Mouse (Mus musculus) kidney, postnatal 0 days (tissue): ENCODE measurements around the gene Olfr629. TPM values are rescaled to one million over a fixed set of nuclear protein-coding genes. Genes with fewer than 3 reads are reported as not detected.
"Not testable (repeated sequence)": the region's sequence is repeated elsewhere in the genome, so short reads cannot be mapped to it uniquely, and the experiment has no call there.

Experiments
- ATAC-seq: fragments of 200-750 bp; cut with Nextera tagmentation; replicated peaks from 2 replicates; pipeline ENCODE4 v1.8.0; 2017; ENCODE audit warnings: low read depth, moderate number of reproducible peaks, moderate TSS enrichment, moderate library complexity; ENCODE audit not compliant: low FRiP score
- DNase-seq: peaks from one replicate; pipeline ENCODE4 v3.0.0-alpha.2; 2016; ENCODE audit warnings: low spot score
- H3K27ac ChIP-seq: fragments of 300-500 bp; sonication (generic); 2 replicates; pipeline ENCODE4 v1.5.1; 2014; ENCODE audit warnings: mild to moderate bottlenecking
- H3K27me3 ChIP-seq: fragments of 300-500 bp; sonication (generic); 2 replicates; pipeline ENCODE4 v1.6.1; 2014; ENCODE audit warnings: low read length, mixed read lengths; ENCODE audit not compliant: insufficient read depth
- H3K36me3 ChIP-seq: fragments of 300-500 bp; sonication (generic); 2 replicates; pipeline ENCODE4 v1.6.1; 2014; ENCODE audit warnings: low read length, mixed read lengths; ENCODE audit not compliant: insufficient read depth
- H3K4me1 ChIP-seq: fragments of 300-500 bp; sonication (generic); replicated peaks from 2 replicates; pipeline ENCODE4 v1.6.1; 2014; ENCODE audit warnings: antibody characterized with exemption, low read length, mixed read lengths; ENCODE audit not compliant: insufficient read depth
- H3K4me2 ChIP-seq: fragments of 300-500 bp; sonication (generic); 2 replicates; pipeline ENCODE4 v1.6.1; 2014; ENCODE audit warnings: mild to moderate bottlenecking, low read length, moderate library complexity, mixed read lengths
- H3K4me3 ChIP-seq: fragments of 300-500 bp; sonication (generic); replicated peaks from 2 replicates; pipeline ENCODE4 v1.5.1; 2014; ENCODE audit warnings: low read depth, low read length
- H3K9ac ChIP-seq: fragments of 300-500 bp; sonication (generic); 2 replicates; pipeline ENCODE4 v1.6.1; 2014; ENCODE audit warnings: low read depth, low read length
- H3K9me3 ChIP-seq: fragments of 300-500 bp; sonication (generic); replicated peaks from 2 replicates; pipeline ENCODE4 v1.6.1; 2016; ENCODE audit warnings: low read length, inconsistent platforms, mixed read lengths
- CTCF ChIP-seq: IDR thresholded peaks from 2 replicates; pipeline ENCODE4 v1.5.1; 2016; ENCODE audit warnings: antibody characterized with exemption, low read depth, mild to moderate bottlenecking, moderate library complexity
- WGBS: fragments of 180-500 bp; shearing (Covaris S2); extraction: QIAGEN DNeasy Blood & Tissue Kit; methylation state at CpG from one replicate; pipeline ENCODE4 v1.1.7; 2014; 5-methylcytosine and 5-hydroxymethylcytosine counted together
- polyA plus RNA-seq: library from polyadenylated mRNA; unstranded; fragments of >200 nt; fragmentation: Nextera tagmentation; extraction: Ambion mirVana; gene quantifications from 2 replicates; pipeline ENCODE4 v1.2.1, GENCODE M21; 2015

Gene Olfr629
- polyA plus RNA-seq = not detected in 2 replicates

DNA sequence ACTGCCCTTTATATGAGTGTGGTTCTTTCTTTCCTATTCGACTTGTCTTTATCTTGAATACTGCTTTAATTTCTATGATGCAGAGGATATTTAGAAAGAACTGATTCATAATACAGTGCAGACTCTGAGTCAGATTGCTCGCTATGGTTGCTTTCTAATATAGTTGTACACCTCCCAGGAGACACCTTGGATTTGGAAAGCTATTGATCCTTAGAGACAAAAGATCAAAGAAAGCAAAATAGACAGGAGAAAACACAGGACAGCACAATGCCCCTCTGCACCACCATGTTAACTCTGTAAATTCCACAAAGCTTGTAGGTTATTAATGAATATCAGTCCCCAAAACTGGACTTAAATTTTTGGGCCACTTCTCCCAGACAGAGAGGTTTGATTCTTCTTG is at the start of gene Olfr629:
TSS of gene Olfr629 (minus strand) at position 101 of the 400 bp plus-strand sequence.
- no peak within 1 kb of the TSS for H3K4me2 ChIP-seq
- no peaks in the 10 kb centered on the region for H3K9me3 ChIP-seq
- H3K9ac ChIP-seq = no peak within 1 kb of the TSS
- DNase-seq (no peak), ATAC-seq (no peak)
- no peaks in the 10 kb centered on the region for H3K27me3 ChIP-seq
- H3K4me1 ChIP-seq = no peaks in the 10 kb centered on the region
- no peaks in the 10 kb centered on the region for H3K36me3 ChIP-seq
- WGBS = 74% methylated on average over 2 of the region's 2 CpGs
- H3K4me3 ChIP-seq = no peak within 1 kb of the TSS
- no peak for TF ChIP-seq CTCF
- no peak within 1 kb of the TSS for H3K27ac ChIP-seq

DNA sequence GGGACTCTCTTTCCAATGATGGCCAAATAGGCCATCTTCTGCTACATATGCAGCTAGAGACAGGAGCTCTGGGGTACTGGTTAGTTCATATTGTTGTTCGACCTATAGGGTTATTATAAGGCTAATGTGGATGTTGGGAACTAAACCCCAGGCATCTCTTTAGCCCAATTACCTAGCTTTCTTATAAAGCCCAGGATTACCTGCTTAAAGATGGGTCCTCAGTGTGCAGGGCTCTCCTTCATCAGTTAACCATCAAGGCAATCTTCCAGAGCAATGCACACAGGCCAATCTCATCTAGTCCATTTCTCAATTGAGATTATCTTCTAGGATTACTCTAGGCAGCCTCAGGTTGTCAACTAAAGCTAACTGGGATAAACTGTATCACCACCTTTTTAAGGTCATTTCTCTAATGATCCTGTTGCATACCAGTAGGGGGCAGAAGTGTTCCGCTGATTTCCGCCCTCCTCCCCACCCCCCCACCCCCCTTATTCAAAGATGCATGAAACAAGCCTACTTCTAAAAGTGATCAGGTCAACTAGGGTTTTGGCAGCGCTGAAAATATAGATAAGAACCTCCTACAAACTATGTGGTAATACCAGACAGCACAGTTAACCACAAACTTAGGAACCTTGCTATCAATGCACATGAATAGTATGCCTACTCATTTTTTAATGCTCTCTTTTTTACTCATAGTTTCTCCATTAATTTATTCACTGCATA is 48.1 kb upstream of the Olfr629 start:
- Histone ChIP-seq H3K4me3 (no peak overlapping the region), H3K27me3 (no peaks in the 10 kb centered on the region), H3K36me3 (no peaks in the 10 kb centered on the region), H3K9ac (no peak overlapping the region), H3K9me3 (no peaks in the 10 kb centered on the region), H3K4me1 (no peaks in the 10 kb centered on the region), H3K4me2 (no peak overlapping the region), H3K27ac (no peak overlapping the region)
- no peak for TF ChIP-seq CTCF
- no peak for DNase-seq
- 26% methylated on average over 4 of the region's 4 CpGs for WGBS
- no peak for ATAC-seq

DNA sequence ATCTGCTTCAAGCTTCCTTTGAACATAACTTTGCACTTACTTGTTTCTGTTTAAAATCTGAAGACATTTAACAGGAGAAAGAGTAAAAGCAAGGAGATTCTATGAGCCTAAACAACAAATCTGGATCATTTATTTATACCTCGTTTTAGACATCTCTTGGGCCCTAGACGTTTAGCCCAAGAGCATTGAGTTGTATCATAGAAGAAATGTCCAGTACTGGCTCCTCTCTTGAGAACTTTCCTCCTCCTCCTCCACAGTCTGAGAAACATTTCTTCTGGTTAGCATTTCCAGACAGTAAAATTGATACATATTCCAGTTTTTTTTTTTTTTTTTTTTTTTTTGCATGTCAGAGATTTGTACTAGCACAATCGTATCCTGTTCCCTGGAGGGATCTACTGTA is 47.0 kb upstream of the Olfr629 start, which contains the start of gene Olfr67:
TSS of gene Olfr67 (minus strand) at position 101 of the 400 bp plus-strand sequence.
- Histone ChIP-seq H3K9me3 (no peaks in the 10 kb centered on the region), H3K4me3 (no peak within 1 kb of the TSS), H3K4me1 (no peaks in the 10 kb centered on the region), H3K27ac (no peak within 1 kb of the TSS), H3K36me3 (no peaks in the 10 kb centered on the region), H3K9ac (no peak within 1 kb of the TSS), H3K27me3 (no peaks in the 10 kb centered on the region), H3K4me2 (no peak within 1 kb of the TSS)
- no peak for ATAC-seq
- 73% methylated on average over 3 of the region's 3 CpGs for WGBS
- TF ChIP-seq CTCF = no peak
- DNase-seq = no peak

DNA sequence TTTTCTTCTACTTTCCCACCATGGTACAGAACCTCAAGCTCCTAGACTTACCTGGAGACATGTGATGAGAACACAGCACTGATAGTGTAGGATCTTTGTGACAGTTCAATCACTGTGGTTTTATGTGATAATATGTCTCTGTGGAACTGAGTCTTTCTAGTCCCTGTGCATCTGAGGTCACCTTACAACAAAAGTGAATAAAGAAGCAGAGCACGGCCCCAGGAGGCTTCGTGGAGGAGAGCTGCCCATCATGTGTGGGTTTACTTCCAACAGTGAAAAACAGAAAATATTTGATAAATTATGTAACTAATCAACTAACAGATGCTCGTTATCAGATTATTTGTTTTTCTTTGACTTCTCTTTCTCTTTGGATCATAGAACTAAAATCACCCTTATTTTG is 34.9 kb upstream of the Olfr629 start, which contains the start of gene Olfr68:
TSS of gene Olfr68 (minus strand) at position 101 of the 400 bp plus-strand sequence.
- Histone ChIP-seq H3K9ac (no peak within 1 kb of the TSS), H3K27me3 (no peaks in the 10 kb centered on the region), H3K4me1 (no peaks in the 10 kb centered on the region), H3K9me3 (no peaks in the 10 kb centered on the region), H3K36me3 (no peaks in the 10 kb centered on the region), H3K4me3 (no peak within 1 kb of the TSS), H3K4me2 (no peak within 1 kb of the TSS), H3K27ac (no peak within 1 kb of the TSS)
- 72% methylated on average over 3 of the region's 3 CpGs for WGBS
- no peak for TF ChIP-seq CTCF
- DNase-seq = no peak
- ATAC-seq = no peak

DNA sequence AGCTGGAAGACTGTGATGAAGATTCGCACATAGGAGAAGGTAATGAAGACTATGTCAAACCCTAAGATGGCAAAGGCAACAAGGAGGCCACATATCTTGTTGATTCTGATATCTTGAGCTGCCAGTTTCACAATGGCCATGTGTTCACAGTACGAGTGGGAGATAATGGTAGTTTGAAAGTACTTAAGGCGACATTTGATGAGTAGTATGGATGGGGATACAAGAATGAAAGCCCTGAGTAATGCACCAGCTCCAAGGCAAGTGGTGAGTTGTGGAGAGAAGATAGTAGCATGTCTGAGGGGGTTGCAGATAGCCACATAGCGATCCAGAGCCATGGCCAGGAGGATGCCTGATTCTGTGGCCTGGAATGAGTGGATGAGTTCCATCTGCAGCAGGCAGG is 32.9 kb upstream of the Olfr629 start:
- not testable (repeated sequence) for H3K27ac ChIP-seq, H3K9me3 ChIP-seq, H3K27me3 ChIP-seq, H3K4me3 ChIP-seq, DNase-seq, H3K36me3 ChIP-seq, H3K4me1 ChIP-seq, H3K4me2 ChIP-seq, H3K9ac ChIP-seq, ATAC-seq
- WGBS = 84% methylated on average over 3 of the region's 4 CpGs

DNA sequence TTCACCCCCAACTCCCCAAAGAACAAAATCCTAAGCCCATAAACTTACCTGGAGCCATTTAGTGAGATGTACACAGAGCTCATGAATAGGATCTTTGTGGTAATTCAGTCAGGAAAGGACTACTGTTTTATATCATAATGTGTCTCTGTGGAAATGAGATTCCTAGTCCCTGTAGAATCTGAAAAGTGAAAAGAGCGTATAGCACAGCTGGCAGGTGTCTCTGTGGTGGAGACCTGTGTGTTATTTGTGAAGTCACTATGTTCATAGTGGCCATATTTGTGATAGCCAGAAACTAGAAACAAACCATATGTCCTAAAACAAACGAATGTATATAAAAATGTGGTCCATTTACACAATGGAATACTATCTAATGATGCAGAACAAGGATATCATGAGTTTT is 26.8 kb upstream of the Olfr629 start, which contains the start of gene Olfr69:
TSS of gene Olfr69 (minus strand) at position 101 of the 400 bp plus-strand sequence.
- Histone ChIP-seq H3K36me3 (no peaks in the 10 kb centered on the region), H3K9me3 (no peaks in the 10 kb centered on the region), H3K4me2 (no peak within 1 kb of the TSS), H3K4me1 (no peaks in the 10 kb centered on the region), H3K27ac (no peak within 1 kb of the TSS), H3K9ac (no peak within 1 kb of the TSS), H3K4me3 (no peak within 1 kb of the TSS), H3K27me3 (no peaks in the 10 kb centered on the region)
- no peak for ATAC-seq
- 73% methylated on average over 2 of the region's 2 CpGs for WGBS
- no peak for TF ChIP-seq CTCF
- DNase-seq = no peak

DNA sequence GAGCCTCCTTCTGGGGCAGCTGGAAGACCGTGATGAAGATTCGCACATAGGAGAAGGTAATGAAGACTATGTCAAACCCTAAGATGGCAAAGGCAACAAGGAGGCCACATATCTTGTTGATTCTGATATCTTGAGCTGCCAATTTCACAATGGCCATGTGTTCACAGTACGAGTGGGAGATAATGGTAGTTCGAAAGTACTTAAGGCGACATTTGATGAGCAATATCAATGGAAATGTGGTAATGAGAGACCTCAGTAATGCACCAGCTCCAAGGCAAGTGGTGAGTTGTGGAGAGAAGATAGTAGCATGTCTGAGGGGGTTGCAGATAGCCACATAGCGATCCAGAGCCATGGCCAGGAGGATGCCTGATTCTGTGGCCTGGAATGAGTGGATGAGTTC is 22.9 kb upstream of the Olfr629 start:
- WGBS = 91% methylated on average over 4 of the region's 6 CpGs
- not testable (repeated sequence) for H3K9ac ChIP-seq, H3K4me3 ChIP-seq, H3K36me3 ChIP-seq, H3K27me3 ChIP-seq, H3K27ac ChIP-seq, DNase-seq, H3K4me2 ChIP-seq, ATAC-seq, H3K9me3 ChIP-seq, H3K4me1 ChIP-seq

DNA sequence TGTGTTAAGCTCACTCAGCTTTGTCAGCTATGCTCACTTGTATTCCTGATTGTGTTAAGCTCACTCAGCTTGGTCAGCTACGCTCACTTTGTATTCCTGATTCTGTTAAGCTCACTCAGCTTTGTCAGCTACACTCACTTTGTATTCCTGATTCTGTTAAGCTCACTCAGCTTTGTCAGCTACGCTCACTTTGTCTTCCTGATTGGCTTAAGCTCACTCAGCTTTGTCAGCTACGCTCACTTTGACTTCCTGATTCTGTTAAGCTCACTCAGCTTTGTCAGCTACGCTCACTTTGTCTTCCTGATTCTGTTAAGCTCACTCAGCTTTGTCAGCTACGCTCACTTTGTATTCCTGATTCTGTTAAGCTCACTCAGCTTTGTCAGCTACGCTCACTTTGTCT is 17.5 kb upstream of the Olfr629 start:
- ATAC-seq, H3K27me3 ChIP-seq, H3K27ac ChIP-seq, DNase-seq, H3K36me3 ChIP-seq, H3K4me1 ChIP-seq, H3K4me2 ChIP-seq, H3K9me3 ChIP-seq, H3K9ac ChIP-seq, H3K4me3 ChIP-seq: not testable (repeated sequence)
- WGBS = 81% methylated on average over 6 of the region's 6 CpGs
